Mouse (Mus musculus) CH12.LX (cell line): ENCODE data around the gene Pdzd2. TPM values are rescaled to one million over a fixed set of nuclear protein-coding genes. Genes with fewer than 3 reads are reported as not detected.

Source experiments
- DNase-seq: peaks from one replicate; pipeline ENCODE4 v3.0.0-alpha.2; 2013; ENCODE audit errors: extremely low read depth
- H3K27ac ChIP-seq: 2 replicates; pipeline ENCODE4 v1.5.1; 2012; ENCODE audit warnings: low read depth, mild to moderate bottlenecking, control low read depth, moderate library complexity; ENCODE audit not compliant: insufficient read depth
- H3K27me3 ChIP-seq: replicated peaks from 2 replicates; pipeline ENCODE3; 2012; ENCODE audit warnings: inconsistent platforms
- H3K36me3 ChIP-seq, 2 experiments: replicated peaks in 1 of 2; 2 replicates each; pipeline versions ENCODE3 to v1.6.1; 2012; ENCODE audit warnings: inconsistent platforms in 1 of 2, low read length in 1 of 2, mild to moderate bottlenecking in 1 of 2, mixed read lengths in 1 of 2, moderate library complexity in 1 of 2; ENCODE audit not compliant: control insufficient read depth in 1 of 2, insufficient read depth in 1 of 2
- H3K4me1 ChIP-seq, 2 experiments: 2 replicates each; pipeline ENCODE4 v1.6.1; 2012; ENCODE audit warnings: inconsistent platforms in 1 of 2, moderate library complexity in 1 of 2; ENCODE audit not compliant: insufficient read depth in 2 of 2, control insufficient read depth in 1 of 2
- H3K4me2 ChIP-seq: 2 replicates; pipeline ENCODE4 v1.6.1; 2012; ENCODE audit warnings: low read depth, mild to moderate bottlenecking, control low read depth; ENCODE audit not compliant: poor library complexity, insufficient read depth, severe bottlenecking
- H3K4me3 ChIP-seq, 3 experiments: fragments of 150-350 bp in 1 of 3; sonication (generic) in 1 of 3; replicated peaks in 1 of 3; 2 replicates each; pipeline versions ENCODE3 to v1.5.1; 2011 to 2012; ENCODE audit warnings: low read depth in 2 of 3, low read length in 2 of 3, mild to moderate bottlenecking in 2 of 3, moderate library complexity in 2 of 3, control low read depth in 1 of 3, improper control_type of control experiment in 1 of 3, inconsistent platforms in 1 of 3, mixed read lengths in 1 of 3; ENCODE audit not compliant: poor library complexity in 1 of 3
- H3K79me2 ChIP-seq: replicated peaks from 2 replicates; pipeline ENCODE4 v1.6.1; 2012; ENCODE audit warnings: mild to moderate bottlenecking, moderate library complexity; ENCODE audit not compliant: control insufficient read depth, poor library complexity, insufficient read depth, severe bottlenecking; ENCODE audit errors: extremely low read depth
- H3K9ac ChIP-seq: 2 replicates; pipeline ENCODE4 v1.6.1; 2012; ENCODE audit warnings: low read depth, mild to moderate bottlenecking, control low read depth, moderate library complexity; ENCODE audit not compliant: insufficient read depth
- H3K9me3 ChIP-seq: replicated peaks from 2 replicates; pipeline ENCODE3; 2012; ENCODE audit warnings: low read length, inconsistent platforms, mixed read lengths
- BHLHE40 ChIP-seq: IDR thresholded peaks from 2 replicates; pipeline ENCODE4 v1.6.1; 2011; ENCODE audit warnings: mild to moderate bottlenecking, low read depth, low read length, improper control_type of control experiment
- CHD2 ChIP-seq: IDR thresholded peaks from 2 replicates; pipeline ENCODE4 v1.6.1; 2011; ENCODE audit warnings: low read length, improper control_type of control experiment
- E2F4 ChIP-seq: IDR thresholded peaks from 2 replicates; pipeline ENCODE4 v1.6.1; 2011; ENCODE audit warnings: low read depth, low read length, improper control_type of control experiment; ENCODE audit not compliant: insufficient replicate concordance
- ELF1 ChIP-seq: IDR thresholded peaks from 2 replicates; pipeline ENCODE4 v1.6.1; 2014; ENCODE audit warnings: low read depth, mild to moderate bottlenecking, inconsistent platforms, low read length, improper control_type of control experiment
- ETS1 ChIP-seq: conservative IDR thresholded peaks from 2 replicates; pipeline ENCODE4 v1.6.1; 2012; ENCODE audit warnings: low read depth, mild to moderate bottlenecking, inconsistent platforms, low read length, improper control_type of control experiment, moderate library complexity
- HCFC1 ChIP-seq: IDR thresholded peaks from 2 replicates; pipeline ENCODE4 v1.6.1; 2012; ENCODE audit warnings: low read depth, mild to moderate bottlenecking, inconsistent platforms, low read length, improper control_type of control experiment
- JUN ChIP-seq: IDR thresholded peaks from 2 replicates; pipeline ENCODE4 v1.6.1; 2011; ENCODE audit warnings: low read depth, mild to moderate bottlenecking, low read length, improper control_type of control experiment, moderate library complexity; ENCODE audit not compliant: insufficient read depth
- JUND ChIP-seq: conservative IDR thresholded peaks from 2 replicates; pipeline ENCODE4 v1.6.1; 2011; ENCODE audit warnings: low read depth, low read length, improper control_type of control experiment
- KAT2A ChIP-seq: IDR thresholded peaks from 2 replicates; pipeline ENCODE4 v1.6.1; 2012; ENCODE audit warnings: low read length, improper control_type of control experiment, inconsistent platforms; ENCODE audit not compliant: insufficient replicate concordance
- MAFK ChIP-seq: IDR thresholded peaks from 2 replicates; pipeline ENCODE4 v1.6.1; 2011; ENCODE audit warnings: low read length, improper control_type of control experiment; ENCODE audit not compliant: insufficient replicate concordance
- MAZ ChIP-seq: IDR thresholded peaks from 2 replicates; pipeline ENCODE4 v1.6.1; 2012; ENCODE audit warnings: low read depth, mild to moderate bottlenecking, inconsistent platforms, low read length, improper control_type of control experiment, moderate library complexity
- MEF2A ChIP-seq: IDR thresholded peaks from 2 replicates; pipeline ENCODE4 v1.6.1; 2014; ENCODE audit warnings: low read depth, mild to moderate bottlenecking, inconsistent platforms, low read length, improper control_type of control experiment, borderline replicate concordance
- MXI1 ChIP-seq: IDR thresholded peaks from 2 replicates; pipeline ENCODE4 v1.6.1; 2011; ENCODE audit warnings: mild to moderate bottlenecking, low read depth, low read length, improper control_type of control experiment
- NELFE ChIP-seq: IDR thresholded peaks from 2 replicates; pipeline ENCODE4 v1.6.1; 2011; ENCODE audit warnings: low read depth, low read length, improper control_type of control experiment
- POLR2A ChIP-seq: IDR thresholded peaks from 2 replicates; pipeline ENCODE4 v1.6.1; 2011; ENCODE audit warnings: low read depth, mild to moderate bottlenecking, improper control_type of control experiment, low read length
- POLR2AphosphoS2 ChIP-seq: IDR thresholded peaks from 2 replicates; pipeline ENCODE4 v1.6.1; 2011; ENCODE audit warnings: low read depth, low read length, improper control_type of control experiment
- RAD21 ChIP-seq: IDR thresholded peaks from 2 replicates; pipeline ENCODE4 v1.6.1; 2011; ENCODE audit warnings: low read depth, mild to moderate bottlenecking, low read length, improper control_type of control experiment, moderate library complexity
- TBP ChIP-seq: conservative IDR thresholded peaks from 2 replicates; pipeline ENCODE4 v1.6.1; 2011; ENCODE audit warnings: low read depth, low read length, improper control_type of control experiment
- TCF12 ChIP-seq: IDR thresholded peaks from 2 replicates; pipeline ENCODE4 v1.6.1; 2014; ENCODE audit warnings: low read depth, mild to moderate bottlenecking, inconsistent platforms, low read length, improper control_type of control experiment
- UBTF ChIP-seq: IDR thresholded peaks from 2 replicates; pipeline ENCODE4 v1.6.1; 2012; ENCODE audit warnings: low read depth, mild to moderate bottlenecking, inconsistent platforms, low read length, improper control_type of control experiment, moderate library complexity
- ZKSCAN1 ChIP-seq: IDR thresholded peaks from 2 replicates; pipeline ENCODE4 v1.6.1; 2012; ENCODE audit warnings: low read depth, inconsistent platforms, low read length, improper control_type of control experiment, borderline replicate concordance
- dilution Hi-C: fragments of 300-500 bp; cut with MboI; formaldehyde crosslinking; loops from 2 replicates; pipeline ENCODE4 v1.14.3; 2020; ENCODE audit warnings: low sequenced_read_pairs; ENCODE audit not compliant: extremely low pct_unique_long_range_greater_than_20kb, extremely low pct_ligation_motif_present
- in situ Hi-C: fragments of 300-500 bp; cut with MboI; formaldehyde crosslinking; loops from 3 replicates; pipeline ENCODE4 v1.14.3; 2019; ENCODE audit warnings: low sequenced_read_pairs, low pct_ligation_motif_present, low pct_unique_long_range_greater_than_20kb, mixed read lengths
- polyA plus RNA-seq: library from polyadenylated mRNA; unstranded; fragments of >175 nt; gene quantifications from 2 replicates; pipeline ENCODE4 v1.2.1, GENCODE M21; 2012; ENCODE audit warnings: low read depth; ENCODE audit not compliant: insufficient read length
- total RNA-seq, 2 experiments: library from RNA; depleted of rRNA; stranded (reverse); fragments of 300-350 nt in 1 of 2; fragments of >200 nt in 1 of 2; gene quantifications; 2 replicates each; pipeline ENCODE4 v1.2.3; 2012 to 2014

Gene Pdzd2
- total and polyA plus RNA-seq, 3 experiments = 0.04 to 0.24 (median 0.17) TPM

- Histone ChIP-seq H3K9me3 (no peaks in the 10 kb centered on the region), H3K36me3 (no peaks in the 10 kb centered on the region), H3K27me3 (no peaks in the 10 kb centered on the region), H3K79me2 (no peaks in the 10 kb centered on the region), H3K9ac (no peak overlapping the region), H3K4me1 (no peaks in the 10 kb centered on the region), H3K4me3 (no peak overlapping the region), H3K4me2 (no peak overlapping the region), H3K27ac (no peak overlapping the region)
- TF ChIP-seq MAZ = no peak
- no peak for TF ChIP-seq TBP
- TF ChIP-seq NELFE = no peak
- TF ChIP-seq JUND = no peak
- TF ChIP-seq UBTF = no peak
- dilution Hi-C loops = no loop called here
- in situ Hi-C loops = no loop called here
- DNase-seq = no peak
Measured at GRCm38 (mm10) chr15:12706902-12707301, 32.8 kb downstream of the Pdzd2 start.

- in situ Hi-C loops = no loop called here
- TF ChIP-seq TBP (no peak), KAT2A (no peak), MEF2A (no peak), ZKSCAN1 (no peak), RAD21 (no peak), E2F4 (no peak), POLR2AphosphoS2 (no peak), JUN (no peak), BHLHE40 (no peak), POLR2A (no peak), MAFK (no peak), ETS1 (no peak), ELF1 (no peak), MAZ (no peak), JUND (no peak), MXI1 (no peak), TCF12 (no peak), CHD2 (no peak), HCFC1 (no peak)
- Histone ChIP-seq H3K4me1 (peaks cover 0 to 9% of the 10 kb centered on the region in 2 experiments; a peak in 2 of 4 replicates), H3K27me3 (no peaks in the 10 kb centered on the region), H3K4me3 (no peak overlapping the region), H3K9ac (no peak overlapping the region), H3K27ac (no peak overlapping the region), H3K79me2 (no peaks in the 10 kb centered on the region), H3K9me3 (no peaks in the 10 kb centered on the region), H3K4me2 (no peak overlapping the region), H3K36me3 (no peaks in the 10 kb centered on the region)
- dilution Hi-C loops = no loop called here
- DNase-seq = no peak
Measured at GRCm38 (mm10) chr15:12700367-12700766, 39.4 kb downstream of the Pdzd2 start.
